Mouse (Mus musculus) ES-E14 (cell line): ENCODE measurements at regions not wholly inside any gene's neighbourhood (a gene's known extent, or its start where the extent isn't known, plus 50 kb on each side); places are given as distances from the start of the nearest gene placed in this dataset.

ENCODE experiments used
- DNase-seq: peaks from one replicate; pipeline ENCODE4 v3.0.0-alpha.2; 2013; ENCODE audit warnings: low read depth, low spot score
- H3K27ac ChIP-seq: 2 replicates; pipeline ENCODE4 v1.5.1; 2012; ENCODE audit warnings: low read depth, mild to moderate bottlenecking, low read length, moderate library complexity, mixed read lengths; ENCODE audit not compliant: poor library complexity, insufficient read depth, severe bottlenecking
- H3K36me3 ChIP-seq: 2 replicates; pipeline ENCODE4 v1.6.1; 2012; ENCODE audit warnings: mild to moderate bottlenecking, low read length, moderate library complexity, mixed read lengths; ENCODE audit not compliant: control insufficient read depth, poor library complexity, insufficient read depth, severe bottlenecking
- H3K4me1 ChIP-seq, 2 experiments: fragments of 150-350 bp in 1 of 2; sonication (generic) in 1 of 2; 2 replicates each; pipeline ENCODE4 v1.6.1; 2012; ENCODE audit warnings: low read length in 2 of 2, mild to moderate bottlenecking in 1 of 2, mixed read lengths in 1 of 2; ENCODE audit not compliant: control insufficient read depth in 2 of 2, insufficient read depth in 2 of 2, poor library complexity in 1 of 2
- H3K4me3 ChIP-seq, 2 experiments: fragments of 150-350 bp in 1 of 2; sonication (generic) in 1 of 2; 2 replicates each; pipeline ENCODE4 v1.5.1; 2012; ENCODE audit warnings: low read length in 2 of 2, low read depth in 1 of 2, mild to moderate bottlenecking in 1 of 2, mixed read lengths in 1 of 2; ENCODE audit not compliant: insufficient read depth in 1 of 2, poor library complexity in 1 of 2, severe bottlenecking in 1 of 2
- H3K9ac ChIP-seq: 2 replicates; pipeline ENCODE4 v1.6.1; 2012; ENCODE audit warnings: low read depth, mild to moderate bottlenecking, low read length, mixed read lengths; ENCODE audit not compliant: poor library complexity, insufficient read depth, severe bottlenecking
- H3K9me3 ChIP-seq: fragments of 150-350 bp; sonication (generic); 2 replicates; pipeline ENCODE4 v1.6.1; 2012; ENCODE audit warnings: low read depth, mild to moderate bottlenecking, low read length; ENCODE audit not compliant: control insufficient read depth, insufficient read depth
- CHD2 ChIP-seq: IDR thresholded peaks from 2 replicates; pipeline ENCODE4 v1.6.1; 2014; ENCODE audit warnings: mild to moderate bottlenecking, low read depth, low read length, inconsistent platforms
- HCFC1 ChIP-seq: IDR thresholded peaks from 2 replicates; pipeline ENCODE4 v1.6.1; 2012; ENCODE audit warnings: low read length, inconsistent platforms, borderline replicate concordance; ENCODE audit not compliant: insufficient read depth
- MAFK ChIP-seq: IDR thresholded peaks from 2 replicates; pipeline ENCODE4 v1.6.1; 2014; ENCODE audit warnings: mild to moderate bottlenecking, low read depth, low read length, inconsistent platforms; ENCODE audit not compliant: insufficient read depth
- ZC3H11A ChIP-seq: IDR thresholded peaks from 2 replicates; pipeline ENCODE4 v1.6.1; 2012; ENCODE audit warnings: low read depth, mild to moderate bottlenecking, inconsistent platforms, low read length, borderline replicate concordance
- ZNF384 ChIP-seq: IDR thresholded peaks from 2 replicates; pipeline ENCODE4 v1.6.1; 2012; ENCODE audit warnings: low read depth, low read length, inconsistent platforms
- in situ Hi-C, 2 experiments: fragments of 600-800 bp; cut with MboI; formaldehyde crosslinking; loops; one replicate each; pipeline ENCODE4 v1.15.1; 2025; ENCODE audit warnings: low sequenced_read_pairs in 2 of 2, inconsistent platforms in 1 of 2; ENCODE audit not compliant: unreplicated experiment in 2 of 2

GRCm38 (mm10) chr10:126680275-126681184, 220.6 kb downstream of the Atp23 start:
- no peaks in the 10 kb centered on the region for H3K36me3 ChIP-seq
- H3K4me3 ChIP-seq, result no peak overlapping the region
- no peak for DNase-seq
- peaks cover 0 to 3% of the 10 kb centered on the region in 2 experiments; a peak in 1 of 4 replicates for H3K4me1 ChIP-seq
- no peak overlapping the region for H3K9ac ChIP-seq
- H3K27ac ChIP-seq, result no peak overlapping the region
- in situ Hi-C loops, result no loop called here
- H3K9me3 ChIP-seq, result no peaks in the 10 kb centered on the region
- TF ChIP-seq CHD2 (no peak), ZNF384 (no peak), MAFK (no peak), ZC3H11A (no peak), HCFC1 (no peak)

GRCm38 (mm10) chr10:126679224-126680120, 221.7 kb downstream of the Atp23 start:
- H3K27ac ChIP-seq, result no peak overlapping the region
- no peaks in the 10 kb centered on the region for H3K36me3 ChIP-seq
- H3K4me3 ChIP-seq, result no peak overlapping the region
- no peak for TF ChIP-seq ZNF384
- no peak for TF ChIP-seq HCFC1
- in situ Hi-C loops, result no loop called here
- DNase-seq, result no peak
- no peak overlapping the region for H3K9ac ChIP-seq
- H3K9me3 ChIP-seq, result no peaks in the 10 kb centered on the region
- H3K4me1 ChIP-seq, result peaks cover 0 to 3% of the 10 kb centered on the region in 2 experiments; a peak in 1 of 4 replicates

GRCm38 (mm10) chr10:126673437-126673836, 227.7 kb downstream of the Atp23 start:
- H3K9me3 ChIP-seq, result no peaks in the 10 kb centered on the region
- in situ Hi-C loops, result no loop called here
- H3K9ac ChIP-seq, result no peak overlapping the region
- H3K4me1 ChIP-seq, result no peaks in the 10 kb centered on the region
- no peaks in the 10 kb centered on the region for H3K36me3 ChIP-seq
- H3K27ac ChIP-seq, result no peak overlapping the region
- TF ChIP-seq ZC3H11A, result no peak
- TF ChIP-seq MAFK, result no peak
- no peak for TF ChIP-seq ZNF384
- no peak for TF ChIP-seq CHD2
- no peak for TF ChIP-seq HCFC1
- DNase-seq, result no peak
- H3K4me3 ChIP-seq, result no peak overlapping the region

GRCm38 (mm10) chr10:126664408-126665083, 236.6 kb downstream of the Atp23 start:
- no peak for DNase-seq
- no peak for TF ChIP-seq ZC3H11A
- no peak for TF ChIP-seq ZNF384
- TF ChIP-seq MAFK, result no peak
- TF ChIP-seq CHD2, result no peak
- TF ChIP-seq HCFC1, result no peak
- no peaks in the 10 kb centered on the region for H3K4me1 ChIP-seq
- no peaks in the 10 kb centered on the region for H3K9me3 ChIP-seq
- H3K27ac ChIP-seq, result no peak overlapping the region
- no peaks in the 10 kb centered on the region for H3K36me3 ChIP-seq
- H3K4me3 ChIP-seq, result no peak overlapping the region
- H3K9ac ChIP-seq, result no peak overlapping the region
- in situ Hi-C loops, result no loop called here
